Mouse (Mus musculus) left cerebral cortex, postnatal 36 days (tissue): ENCODE data around the gene Cers6. TPM values are rescaled to one million over a fixed set of nuclear protein-coding genes. Genes with fewer than 3 reads are reported as not detected.

Experiments
- DNase-seq, 2 experiments: peaks; one replicate each; pipeline ENCODE4 v3.0.0; 2021 to 2022; ENCODE audit warnings: low spot score in 2 of 2, mixed read lengths in 1 of 2
- intact Hi-C: fragments of 180-260 bp; cut with DNase I; formaldehyde crosslinking; loops from one replicate; pipeline ENCODE4 v1.15.1; 2025
- total RNA-seq, 2 experiments: library from RNA; stranded (reverse); gene quantifications; 2 replicates each; pipeline ENCODE4 v1.2.3; 2021

Cers6 gene
- total RNA-seq, 2 experiments from 2014 or later, result 54.1 to 84.6 TPM

- intact Hi-C loops, result no loop called here
- DNase-seq, result no peak
These were observed 267.7 kb downstream of the Cers6 start for GRCm38 (mm10) chr2:69128921-69129395.

GRCm38 (mm10) chr2:69129425-69130210 is 268.4 kb downstream of the Cers6 start:
- DNase-seq, result no peak
- intact Hi-C loops, result no loop called here

- intact Hi-C loops, result no loop called here
- no peak for DNase-seq
These were observed 270.8 kb downstream of the Cers6 start for GRCm38 (mm10) chr2:69132046-69132445.

- DNase-seq, result no peak
- intact Hi-C loops, result no loop called here
These were observed 271.3 kb downstream of the Cers6 start for GRCm38 (mm10) chr2:69132488-69133040.

- intact Hi-C loops, result no loop called here
- no peak for DNase-seq
These were observed 272.9 kb downstream of the Cers6 start for GRCm38 (mm10) chr2:69134186-69134585.

- intact Hi-C loops, result no loop called here
- DNase-seq, result no peak
These were observed 273.7 kb downstream of the Cers6 start for GRCm38 (mm10) chr2:69134937-69135336.

- intact Hi-C loops, result no loop called here
- DNase-seq, result peak in 1 of 2 experiments; percentile 11
These were observed 274.7 kb downstream of the Cers6 start, which contains the start of gene Nostrin for GRCm38 (mm10) chr2:69135661-69136576. Gene Nostrin, plus strand, starts transcription at chr2:69135800.

- intact Hi-C loops, result no loop called here
- DNase-seq, result no peak
These were observed 276.3 kb downstream of the Cers6 start for GRCm38 (mm10) chr2:69137406-69138084.

GRCm38 (mm10) chr2:69138759-69139158 is 277.5 kb downstream of the Cers6 start:
- intact Hi-C loops, result no loop called here
- DNase-seq, result no peak

GRCm38 (mm10) chr2:69140215-69140614 is 279.0 kb downstream of the Cers6 start:
- intact Hi-C loops, result no loop called here

GRCm38 (mm10) chr2:69140816-69141215 is 279.6 kb downstream of the Cers6 start:
- intact Hi-C loops, result no loop called here
- no peak for DNase-seq

More at GRCm38 (mm10) chr2:69140215-69140614, 279.0 kb downstream of the Cers6 start:
- no peak for DNase-seq

- intact Hi-C loops, result no loop called here
- no peak for DNase-seq
These were observed 287.4 kb downstream of the Cers6 start for GRCm38 (mm10) chr2:69148691-69149090.

- DNase-seq, result no peak
- intact Hi-C loops, result no loop called here
These were observed 287.9 kb downstream of the Cers6 start for GRCm38 (mm10) chr2:69149154-69149553.

GRCm38 (mm10) chr2:69150841-69151240 is 289.6 kb downstream of the Cers6 start:
- intact Hi-C loops, result no loop called here
- DNase-seq, result no peak

- no peak for DNase-seq
These were observed 294.6 kb downstream of the Cers6 start for GRCm38 (mm10) chr2:69155861-69156260.

GRCm38 (mm10) chr2:69156283-69156682 is 295.0 kb downstream of the Cers6 start:
- no peak for DNase-seq
- intact Hi-C loops, result no loop called here

More at GRCm38 (mm10) chr2:69155861-69156260, 294.6 kb downstream of the Cers6 start:
- intact Hi-C loops, result no loop called here

- intact Hi-C loops, result no loop called here
- no peak for DNase-seq
These were observed 297.7 kb downstream of the Cers6 start for GRCm38 (mm10) chr2:69158907-69159306.
